Mouse (Mus musculus) embryonic facial prominence, embryonic 15.5 days (tissue): ENCODE data around the gene Kdm6b. TPM values are rescaled to one million over a fixed set of nuclear protein-coding genes. Genes with fewer than 3 reads are reported as not detected.

ENCODE experiments used
- ATAC-seq: fragments of 200-750 bp; cut with Nextera tagmentation; 2 replicates; pipeline ENCODE4 v1.8.0; 2017; ENCODE audit warnings: low read depth, moderate TSS enrichment; ENCODE audit not compliant: insufficient number of reproducible peaks, low FRiP score, low TSS enrichment
- H3K27ac ChIP-seq: fragments of 300-500 bp; sonication (generic); replicated peaks from 2 replicates; pipeline ENCODE4 v1.5.1; 2015; ENCODE audit warnings: mild to moderate bottlenecking, inconsistent platforms
- H3K27me3 ChIP-seq: fragments of 300-500 bp; sonication (generic); 2 replicates; pipeline ENCODE4 v1.6.1; 2015; ENCODE audit warnings: inconsistent platforms
- H3K36me3 ChIP-seq: fragments of 300-500 bp; sonication (generic); 2 replicates; pipeline ENCODE4 v1.6.1; 2015; ENCODE audit warnings: mild to moderate bottlenecking, inconsistent platforms
- H3K4me1 ChIP-seq: fragments of 300-500 bp; sonication (generic); 2 replicates; pipeline ENCODE4 v1.6.1; 2015; ENCODE audit warnings: inconsistent platforms
- H3K4me2 ChIP-seq: fragments of 300-500 bp; sonication (generic); replicated peaks from 2 replicates; pipeline ENCODE4 v1.6.1; 2015; ENCODE audit warnings: mild to moderate bottlenecking, inconsistent platforms
- H3K4me3 ChIP-seq: fragments of 300-500 bp; sonication (generic); replicated peaks from 2 replicates; pipeline ENCODE4 v1.5.1; 2015; ENCODE audit warnings: mild to moderate bottlenecking, inconsistent platforms
- H3K9ac ChIP-seq: fragments of 300-500 bp; sonication (generic); 2 replicates; pipeline ENCODE4 v1.6.1; 2015; ENCODE audit warnings: inconsistent platforms
- H3K9me3 ChIP-seq: fragments of 300-500 bp; sonication (generic); replicated peaks from 2 replicates; pipeline ENCODE4 v1.6.1; 2016; ENCODE audit warnings: inconsistent platforms
- WGBS: fragments of 180-500 bp; shearing (Covaris S2); methylation state at CpG from one replicate; pipeline ENCODE4 v1.1.7; 2015; 5-methylcytosine and 5-hydroxymethylcytosine counted together
- polyA plus RNA-seq: library from polyadenylated mRNA; unstranded; fragments of >200 nt; fragmentation: Nextera tagmentation; extraction: Ambion mirVana; gene quantifications from 2 replicates; pipeline ENCODE4 v1.2.1, GENCODE M21; 2015

Gene Kdm6b
- polyA plus RNA-seq, 1 experiment from 2014 or later: 37.2 TPM

DNA sequence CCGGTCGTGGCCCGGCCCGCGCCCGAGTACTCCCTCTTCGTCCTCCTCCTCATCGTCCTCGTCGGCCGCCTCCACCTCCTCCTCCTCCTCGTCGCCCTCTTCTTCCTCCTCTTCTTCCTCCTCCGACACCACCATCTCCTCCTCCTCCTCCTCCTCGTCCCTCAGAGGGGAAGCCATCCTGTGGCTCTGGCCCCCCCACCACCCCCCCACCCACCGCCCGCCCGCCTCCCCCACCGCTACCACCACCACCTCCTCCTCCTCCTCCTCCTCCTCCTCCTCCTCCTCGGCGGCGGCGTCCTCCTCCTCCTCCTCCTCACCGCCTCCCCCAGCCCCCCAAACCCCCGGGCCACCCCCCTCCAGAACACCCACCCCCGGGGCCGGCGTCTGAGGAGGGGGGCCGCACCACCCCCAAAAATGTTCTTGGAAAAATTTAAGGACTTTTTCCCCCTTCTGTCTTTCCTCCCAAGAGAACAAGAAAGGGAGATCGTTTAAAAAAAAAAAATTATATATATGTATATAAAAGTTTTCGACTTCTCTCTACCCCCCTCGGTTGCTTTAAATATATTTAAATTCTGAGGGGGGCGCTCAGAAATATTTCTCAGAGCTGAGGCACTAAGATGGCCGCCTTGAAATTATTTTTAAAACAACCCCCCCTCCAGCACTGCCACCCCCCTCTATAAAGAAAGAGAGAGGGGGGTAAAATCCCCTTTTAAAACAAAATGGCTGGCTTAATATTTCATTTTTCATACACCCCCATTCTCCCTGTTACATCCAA lies 44.1 kb downstream of the Kdm6b start, which contains the start of gene Chd3:
Gene Chd3, minus strand, starts transcription at position 192 of the 775 bp plus-strand sequence.
- Histone ChIP-seq H3K4me2 (peak within 1 kb of the TSS; percentile 90), H3K36me3 (peaks cover 14% of the 10 kb centered on the region; the same call in 1 of the 2 replicates), H3K4me3 (peak within 1 kb of the TSS; percentile 85), H3K9me3 (no peaks in the 10 kb centered on the region), H3K27ac (peak within 1 kb of the TSS; percentile 99), H3K27me3 (no peaks in the 10 kb centered on the region), H3K9ac (peak within 1 kb of the TSS; percentile 98), H3K4me1 (peaks cover 50% of the 10 kb centered on the region)
- under 1% methylated on average over 11 of the region's 34 CpGs for WGBS
- no peak for ATAC-seq

GRCm38 (mm10) chr11:69368356-69369214 lies 44.9 kb downstream of the Kdm6b start:
- peak overlapping the region; percentile 99 for H3K27ac ChIP-seq
- peak overlapping the region; percentile 85 for H3K4me3 ChIP-seq
- H3K27me3 ChIP-seq: no peaks in the 10 kb centered on the region
- peak overlapping the region; percentile 90 for H3K4me2 ChIP-seq
- 0% methylated on average over 61 of the region's 106 CpGs for WGBS
- peaks cover 17% of the 10 kb centered on the region for H3K36me3 ChIP-seq
- peaks cover 57% of the 10 kb centered on the region for H3K4me1 ChIP-seq
- no peak for ATAC-seq
- no peaks in the 10 kb centered on the region for H3K9me3 ChIP-seq
- peak overlapping the region; percentile 98 for H3K9ac ChIP-seq

DNA sequence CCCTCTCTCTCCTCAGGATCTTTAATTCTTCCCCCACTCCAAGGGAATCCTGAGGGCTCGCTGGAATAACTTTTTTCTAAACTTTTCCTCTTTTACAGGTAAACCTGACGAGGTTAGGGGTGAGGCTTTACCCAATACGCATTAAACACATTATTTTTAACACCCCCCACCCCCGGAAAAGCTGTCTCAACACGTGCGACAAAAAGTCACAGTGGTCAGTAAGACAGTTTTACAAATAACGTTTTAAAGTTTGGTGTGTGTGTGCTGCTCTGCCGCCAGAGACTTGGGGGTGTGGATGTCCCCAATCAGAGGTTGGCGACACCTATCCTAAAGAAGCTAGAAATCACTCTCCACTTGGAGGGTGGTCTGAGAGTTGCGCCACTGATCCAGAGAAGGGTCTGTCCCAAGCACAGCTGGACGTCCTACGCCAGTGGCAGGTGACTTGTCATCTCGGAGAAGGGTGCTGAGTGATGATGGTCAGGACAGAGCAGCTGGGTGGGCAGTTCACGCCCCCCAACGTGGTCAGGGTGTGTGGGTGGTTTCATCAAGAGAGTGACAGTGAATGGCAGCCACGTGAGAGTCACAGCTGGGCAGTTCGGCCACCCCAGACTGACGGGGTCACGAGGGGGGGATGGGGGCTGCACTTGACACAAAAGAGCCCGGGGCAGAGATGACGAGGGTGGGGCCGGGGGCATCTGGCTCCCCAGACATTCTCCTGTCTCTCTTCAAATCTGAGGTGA lies 45.7 kb downstream of the Kdm6b start:
- H3K27me3 ChIP-seq: no peaks in the 10 kb centered on the region
- H3K4me1 ChIP-seq: peaks cover 65% of the 10 kb centered on the region
- peak overlapping the region; percentile 98 for H3K9ac ChIP-seq
- H3K9me3 ChIP-seq: no peaks in the 10 kb centered on the region
- WGBS: under 1% methylated on average over 22 of the region's 22 CpGs
- no peak for ATAC-seq
- H3K4me3 ChIP-seq: peak overlapping the region; percentile 85
- H3K36me3 ChIP-seq: peaks cover 17% of the 10 kb centered on the region
- peak overlapping the region; percentile 90 for H3K4me2 ChIP-seq
- H3K27ac ChIP-seq: peak overlapping the region; percentile 99

DNA sequence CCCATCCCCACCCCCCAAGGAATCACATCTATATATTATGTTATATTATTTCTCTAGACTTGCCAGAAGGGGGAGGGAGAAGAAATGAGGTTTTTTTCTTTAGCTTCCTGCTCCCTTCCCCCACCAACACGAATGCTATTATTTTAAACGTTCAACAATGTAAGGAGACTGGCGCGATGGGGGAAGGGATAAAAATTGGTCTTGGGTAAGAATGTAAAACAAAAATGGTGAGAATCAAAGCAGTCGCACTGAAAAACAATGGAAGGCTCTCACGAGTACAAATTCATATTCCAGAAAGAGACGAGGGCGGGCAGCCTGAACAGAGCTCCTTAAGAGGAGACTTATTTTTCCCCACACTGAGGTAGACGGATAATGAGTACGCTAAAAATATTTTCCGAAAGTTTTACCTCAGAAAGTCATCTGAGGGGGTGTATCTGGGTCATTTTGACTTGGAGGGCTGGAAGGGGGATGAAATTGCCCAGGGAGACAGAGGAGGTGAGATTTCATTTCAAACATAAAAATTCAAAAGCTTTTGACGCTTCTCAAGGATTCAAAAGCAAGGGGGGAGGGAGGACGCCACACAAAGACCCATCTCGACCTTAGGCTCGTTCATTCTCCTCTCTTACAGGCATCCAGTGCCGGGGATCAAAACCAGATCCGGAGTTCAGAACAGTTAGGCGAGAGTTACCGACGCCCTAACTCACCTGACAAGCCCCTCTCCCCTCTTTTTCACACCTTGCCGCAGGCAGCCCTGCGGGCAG lies 46.4 kb downstream of the Kdm6b start:
- H3K9me3 ChIP-seq: no peaks in the 10 kb centered on the region
- H3K9ac ChIP-seq: peak overlapping the region; percentile 98
- peaks cover 65% of the 10 kb centered on the region for H3K4me1 ChIP-seq
- H3K27ac ChIP-seq: peak overlapping the region; percentile 99
- no peak for ATAC-seq
- H3K4me2 ChIP-seq: peak overlapping the region; percentile 90
- 0% methylated on average over 22 of the region's 22 CpGs for WGBS
- H3K27me3 ChIP-seq: no peaks in the 10 kb centered on the region
- H3K36me3 ChIP-seq: peaks cover 20% of the 10 kb centered on the region
- H3K4me3 ChIP-seq: peak overlapping the region; percentile 85

- peak; percentile 89 for ATAC-seq
- Histone ChIP-seq H3K9ac (peak overlapping the region; percentile 33; the same call in 1 of the 2 replicates), H3K4me2 (peak overlapping the region; percentile 90), H3K36me3 (peaks cover 27% of the 10 kb centered on the region), H3K4me1 (peaks cover 65% of the 10 kb centered on the region), H3K9me3 (no peaks in the 10 kb centered on the region), H3K27me3 (no peaks in the 10 kb centered on the region), H3K4me3 (peak overlapping the region; percentile 85), H3K27ac (peak overlapping the region; percentile 99)
- WGBS: under 1% methylated on average over 26 of the region's 26 CpGs
Measured at GRCm38 (mm10) chr11:69366157-69366854, 47.2 kb downstream of the Kdm6b start.

DNA sequence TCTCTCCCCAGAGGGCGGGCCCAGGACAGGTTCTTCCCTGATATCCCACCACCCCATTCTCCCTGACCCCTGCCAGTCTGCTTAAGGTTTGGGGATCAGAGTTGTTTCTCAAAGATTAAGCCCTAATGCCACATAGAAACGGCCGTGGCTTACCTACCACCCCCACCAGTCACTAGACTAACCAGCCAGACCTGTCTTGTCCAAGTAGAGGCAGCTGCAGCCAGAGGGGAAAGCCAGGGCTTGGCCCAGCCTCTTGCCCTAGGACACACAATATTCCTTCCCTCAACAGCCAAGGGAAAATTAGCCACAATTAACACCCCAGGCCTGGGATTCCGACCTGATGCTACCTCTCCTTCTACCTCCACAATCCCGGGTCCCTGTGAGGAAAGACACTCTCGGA lies 47.8 kb downstream of the Kdm6b start:
- Histone ChIP-seq H3K4me2 (peak overlapping the region; percentile 90), H3K27ac (peak overlapping the region; percentile 99), H3K27me3 (no peaks in the 10 kb centered on the region), H3K9ac (peak overlapping the region; percentile 33; the same call in 1 of the 2 replicates), H3K4me3 (peak overlapping the region; percentile 85), H3K9me3 (no peaks in the 10 kb centered on the region), H3K36me3 (peaks cover 33% of the 10 kb centered on the region), H3K4me1 (peaks cover 60% of the 10 kb centered on the region)
- no peak for ATAC-seq
- WGBS: 9% methylated on average over 6 of the region's 6 CpGs

GRCm38 (mm10) chr11:69364910-69365309 lies 48.6 kb downstream of the Kdm6b start:
- peak overlapping the region; percentile 85 for H3K4me3 ChIP-seq
- 5% methylated on average over 6 of the region's 6 CpGs for WGBS
- peak overlapping the region; percentile 90 for H3K4me2 ChIP-seq
- peak; percentile 34; the same call in 1 of the 2 replicates for ATAC-seq
- no peaks in the 10 kb centered on the region for H3K27me3 ChIP-seq
- peak overlapping the region; percentile 99 for H3K27ac ChIP-seq
- no peak overlapping the region for H3K9ac ChIP-seq
- H3K9me3 ChIP-seq: no peaks in the 10 kb centered on the region
- H3K36me3 ChIP-seq: peaks cover 41% of the 10 kb centered on the region
- peaks cover 56% of the 10 kb centered on the region for H3K4me1 ChIP-seq

DNA sequence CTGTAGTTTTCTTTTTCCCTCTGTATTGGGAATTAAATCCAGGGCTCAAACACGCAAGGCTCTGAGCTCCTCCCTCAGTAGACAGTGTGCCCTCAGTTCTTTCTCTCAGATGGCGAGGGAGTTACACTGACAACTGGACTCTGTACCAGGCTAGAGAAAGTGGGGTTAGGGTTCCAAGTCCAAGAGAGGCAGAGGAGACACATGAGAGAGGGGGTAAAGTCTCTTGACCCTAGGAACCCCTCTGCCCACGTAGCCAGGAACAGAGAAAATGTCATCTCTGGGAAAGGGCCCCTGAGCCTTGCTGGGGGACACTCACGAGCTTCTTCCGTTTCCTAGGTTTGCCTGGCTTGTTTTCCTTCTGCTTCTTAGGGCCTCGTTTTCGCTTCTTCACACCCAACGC lies 49.1 kb downstream of the Kdm6b start:
- H3K9me3 ChIP-seq: no peaks in the 10 kb centered on the region
- WGBS: 39% methylated on average over 8 of the region's 8 CpGs
- peak overlapping the region; percentile 90 for H3K4me2 ChIP-seq
- peaks cover 47% of the 10 kb centered on the region for H3K36me3 ChIP-seq
- peaks cover 56% of the 10 kb centered on the region for H3K4me1 ChIP-seq
- peak overlapping the region; percentile 99 for H3K27ac ChIP-seq
- peak overlapping the region; percentile 85; the same call in 1 of the 2 replicates for H3K4me3 ChIP-seq
- no peak for ATAC-seq
- H3K9ac ChIP-seq: 0 out of 2 replicates have a peak overlapping the region, but pooled peaks have one; percentile 0
- no peaks in the 10 kb centered on the region for H3K27me3 ChIP-seq

DNA sequence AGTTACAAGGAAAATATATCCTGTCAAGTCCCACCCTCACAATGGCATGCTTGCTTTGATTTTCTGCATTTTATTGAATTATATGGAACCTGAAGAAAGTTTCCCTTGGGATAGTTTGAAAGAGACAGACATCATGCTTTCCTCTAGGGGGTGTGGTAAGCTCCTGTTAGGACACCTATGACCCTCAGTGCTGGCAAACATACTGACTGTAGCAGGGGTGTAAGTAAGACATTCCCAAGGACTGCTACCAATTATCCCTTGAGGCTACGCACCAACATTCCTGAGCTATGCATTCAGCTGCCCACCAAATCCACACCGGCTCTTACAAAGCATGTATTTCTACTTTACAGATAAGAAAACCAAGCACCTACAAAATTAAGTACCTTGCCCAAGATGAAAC lies 51.0 kb downstream of the Kdm6b start:
- H3K36me3 ChIP-seq: peaks cover 66% of the 10 kb centered on the region
- no peak overlapping the region for H3K4me2 ChIP-seq
- no peaks in the 10 kb centered on the region for H3K9me3 ChIP-seq
- H3K27ac ChIP-seq: peak overlapping the region; percentile 51
- no peak overlapping the region for H3K9ac ChIP-seq
- H3K4me1 ChIP-seq: peaks cover 49% of the 10 kb centered on the region
- no peaks in the 10 kb centered on the region for H3K27me3 ChIP-seq
- H3K4me3 ChIP-seq: no peak overlapping the region
- no peak for ATAC-seq
- 22% methylated on average over 2 of the region's 2 CpGs for whole genome bisulfite sequencing

DNA sequence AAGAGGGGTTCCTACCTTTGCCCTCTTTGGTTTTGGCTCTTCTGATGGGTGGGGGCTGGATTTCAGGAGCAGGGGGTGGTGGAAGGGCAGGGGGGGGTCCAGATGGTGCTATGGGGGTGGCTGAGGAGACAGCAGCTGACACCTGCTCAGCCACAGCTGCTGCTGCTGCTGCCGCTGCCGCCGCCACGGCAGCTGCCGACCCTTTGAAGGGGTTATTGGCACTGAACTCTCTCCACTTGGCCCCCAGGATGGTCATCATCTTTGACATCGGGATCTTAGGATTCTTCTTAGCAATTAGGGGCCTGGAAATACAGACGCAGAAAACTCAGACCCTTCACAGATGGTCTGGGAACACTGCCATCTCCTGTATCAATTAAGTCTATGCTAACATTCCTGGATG lies 51.5 kb downstream of the Kdm6b start:
- H3K4me3 ChIP-seq: no peak overlapping the region
- H3K4me2 ChIP-seq: no peak overlapping the region
- peaks cover 70% of the 10 kb centered on the region for H3K36me3 ChIP-seq
- ATAC-seq: no peak
- H3K9me3 ChIP-seq: no peaks in the 10 kb centered on the region
- no peaks in the 10 kb centered on the region for H3K27me3 ChIP-seq
- peaks cover 49% of the 10 kb centered on the region for H3K4me1 ChIP-seq
- 31% methylated on average over 7 of the region's 7 CpGs for WGBS
- H3K9ac ChIP-seq: no peak overlapping the region
- H3K27ac ChIP-seq: no peak overlapping the region
